Comparison of ENCODE assay signal across 21 mouse cellular contexts in the genomic region with DNA sequence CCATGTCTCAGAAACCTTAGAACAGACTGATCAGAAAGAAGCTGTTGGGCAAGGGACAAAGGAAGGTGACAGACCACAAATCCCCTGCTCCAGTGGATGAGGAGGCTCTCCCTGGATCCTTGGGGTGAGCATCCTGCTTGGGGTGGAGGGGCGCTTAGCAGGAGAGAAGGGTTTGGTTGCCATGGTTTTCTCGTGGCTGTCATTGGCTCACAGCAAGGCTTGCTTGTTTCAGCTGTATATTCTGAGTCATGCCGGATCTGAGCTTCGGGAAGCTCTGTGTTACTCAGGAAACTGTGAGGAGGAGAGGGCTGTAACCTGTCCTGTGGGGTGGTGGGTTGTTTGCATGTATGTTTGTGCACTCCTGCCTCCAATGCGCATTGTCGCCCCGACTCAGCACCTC. TPM values are rescaled to one million over a fixed set of nuclear protein-coding genes. Genes with fewer than 3 reads are reported as not detected.
A peak's percentile ranks its signal among the peaks of the same experiment; 100 is the strongest.
DNase-seq lines count a peak whose midpoint lies in the region; ATAC-seq and TF ChIP-seq lines count a peak whose summit lies in the region.
"Had no signal": no experiment of that assay in that cellular context is flagged by ENCODE, and none has a peak within 500 bp of the region (broad histone marks: within the 10 kb centered on the region; RNA-seq: fewer than 3 reads in every experiment).

No protein-coding gene starts in this region.

- intact Hi-C loops in left cerebral cortex, adult 2 months (cut with DNase I): no loop called here

- H3K27ac ChIP-seq in left cerebral cortex, adult 2 months: peak overlapping the region; percentile 73
- H3K27ac ChIP-seq: forebrain, embryonic 12.5 days; hindbrain, embryonic 13.5 days; limb, embryonic 13.5 days; liver, embryonic 14.5 days; neural tube, embryonic 13.5 days had no signal

- no peak for DNase-seq in frontal cortex, postnatal 25 days (ENCODE audit: low spot score in 2 of 2)
- peak; percentile 51 to 62 for DNase-seq in left cerebral cortex, adult 2 months (ENCODE audit: extremely low spot score in 1 of 2, low spot score in 2 of 2)
- no peak for DNase-seq in left cerebral cortex, adult 8-10 months (ENCODE audit: low spot score in 2 of 2)
- peak; percentile 94 for DNase-seq in brain, adult 2 months (ENCODE audit: low read depth, low spot score)
- DNase-seq in right cerebral cortex, postnatal 10 days (ENCODE audit: low spot score in 2 of 2): peak; percentile 64 to 84
- DNase-seq in retina, embryonic 14.5 days (ENCODE audit: low spot score): no peak
- DNase-seq in urinary bladder, adult 18-20 months (ENCODE audit: low spot score in 2 of 2): no peak
- DNase-seq: adrenal gland, postnatal 10 days; cerebellum, adult 8-10 months; gastrocnemius, postnatal 25 days; kidney, postnatal 10 days; spleen, adult 18-20 months; thymus, adult 18-20 months had no signal

- no peak for TF ChIP-seq CTCF in left cerebral cortex, adult 2 months (IDR thresholded peaks at IDR 0.05)

- ATAC-seq in frontal cortex, adult (ENCODE audit: low TSS enrichment): peak; percentile 75
- ATAC-seq: intestine, postnatal 0 days had no signal

- no peak overlapping the region for H3K4me3 ChIP-seq in left cerebral cortex, adult 2 months
- H3K4me3 ChIP-seq: forebrain, embryonic 12.5 days; hindbrain, embryonic 13.5 days; limb, embryonic 13.5 days; neural tube, embryonic 13.5 days had no signal

RNA-seq across cellular contexts. Expression of gene Kcnf1, which starts 23.8 kb away (rescaled TPM):
- total RNA-seq in left cerebral cortex, adult 2 months (2021): 100 to 1,000 TPM; 115 to 117 TPM
- 10 to 100 TPM; 75.8 to 83.7 (median 76.9) TPM for total RNA-seq in left cerebral cortex, adult 8-10 months (2022)
- total RNA-seq: heart, adult 8-10 months had no signal

Comparison
In these comparisons a context has a peak if more than half of its experiments do, and no peak if none do; other contexts are left out.
1. DNase-seq: peak in left cerebral cortex, adult 2 months (2 of 2), brain, adult 2 months (single experiment) and right cerebral cortex, postnatal 10 days (2 of 2); none in frontal cortex, postnatal 25 days (0 of 2), left cerebral cortex, adult 8-10 months (0 of 2), retina, embryonic 14.5 days (single experiment) and urinary bladder, adult 18-20 months (0 of 2).